Mouse (Mus musculus) heart, postnatal 4 days (tissue): ENCODE data around the gene Hal. TPM values are rescaled to one million over a fixed set of nuclear protein-coding genes. Genes with fewer than 3 reads are reported as not detected.
A peak's percentile ranks its signal among the peaks of the same experiment; 100 is the strongest.
"Not testable (repeated sequence)": the region's sequence is repeated elsewhere in the genome, so short reads cannot be mapped to it uniquely, and the experiment has no call there.

Source experiments
- DNase-seq: peaks from one replicate; pipeline ENCODE4 v3.0.0; 2021
- total RNA-seq, 2 experiments: library from RNA; stranded (reverse); gene quantifications; 2 replicates each; pipeline ENCODE4 v1.2.3; 2021

The Hal gene
- total RNA-seq, 2 experiments from 2014 or later = 0.12 to 0.14 TPM

DNA sequence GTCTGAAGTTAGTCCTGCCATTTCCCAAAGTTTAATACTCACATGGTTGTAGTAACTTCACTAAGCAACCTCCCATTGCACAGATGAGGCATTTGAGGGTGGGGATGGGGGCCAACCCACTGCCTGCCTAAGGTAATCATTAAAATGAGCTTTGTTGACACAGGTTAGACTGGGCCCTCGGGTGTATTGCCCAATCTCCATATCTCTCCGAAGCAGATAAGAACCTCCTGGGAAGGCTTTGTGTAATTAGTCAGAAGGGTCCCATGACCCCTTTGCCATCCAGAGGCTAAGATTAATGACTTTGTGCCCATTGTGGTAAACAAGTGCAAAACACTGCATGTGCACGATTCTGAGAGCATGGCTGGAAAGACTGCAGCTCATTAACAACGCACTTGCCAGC is 29.2 kb downstream of the Hal start:
- no peak for DNase-seq

DNA sequence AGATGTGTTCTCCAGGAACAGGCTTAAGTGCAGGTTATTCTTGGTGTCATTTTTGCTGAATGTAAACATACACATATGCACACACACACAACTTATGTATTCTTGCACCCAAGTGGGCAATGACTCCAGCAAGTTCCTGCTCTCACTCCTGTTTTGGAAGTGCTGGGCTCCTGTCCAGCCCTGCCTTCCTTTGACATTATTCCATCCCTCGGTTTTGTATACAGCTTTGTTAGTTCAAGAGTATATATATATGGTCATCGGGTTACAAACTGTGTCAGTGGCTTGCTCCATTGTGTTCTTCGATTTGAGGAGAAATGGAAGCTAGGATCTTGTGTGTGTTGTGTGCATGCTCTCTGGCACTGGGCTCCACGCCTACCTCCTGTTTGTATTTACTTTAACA is 29.6 kb downstream of the Hal start:
- no peak for DNase-seq

DNA sequence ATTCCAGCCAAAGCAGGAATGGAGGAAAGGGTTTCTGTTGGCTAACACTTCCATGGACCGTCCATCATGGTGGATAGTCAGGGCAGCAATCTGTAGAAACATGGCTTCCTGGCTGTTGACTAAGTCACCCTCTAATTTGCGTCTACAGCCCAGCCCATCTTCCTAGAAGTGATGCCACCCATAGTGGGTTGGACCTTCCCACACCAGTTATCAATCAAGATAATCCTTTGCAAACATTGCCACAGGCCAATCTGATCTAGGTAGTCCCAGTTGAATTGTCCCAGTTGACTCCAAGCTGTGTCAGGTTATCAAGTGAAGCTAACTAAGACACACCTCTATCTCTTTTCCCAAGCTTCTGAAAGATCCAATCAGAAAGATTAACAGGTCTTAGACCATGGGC is 30.1 kb downstream of the Hal start:
- DNase-seq = no peak

DNA sequence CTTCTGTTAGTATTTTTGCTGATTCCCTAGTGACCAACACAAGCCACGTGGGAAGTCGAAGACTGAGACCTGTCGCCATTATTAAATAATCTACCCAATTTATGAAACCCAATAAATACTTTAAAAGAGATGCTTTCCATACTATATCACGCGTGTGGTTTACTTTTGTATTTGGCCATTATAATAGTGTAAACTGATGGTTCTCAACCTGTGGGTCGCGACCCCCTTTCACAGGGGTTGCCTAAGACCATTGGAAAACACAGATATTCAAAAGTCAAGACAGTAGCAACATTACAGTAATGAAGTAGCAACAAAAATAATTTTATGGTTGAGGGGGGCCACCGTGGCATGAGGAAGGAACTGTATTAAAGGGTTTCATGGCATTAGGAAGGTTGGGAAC is 30.6 kb downstream of the Hal start:
- DNase-seq = no peak

DNA sequence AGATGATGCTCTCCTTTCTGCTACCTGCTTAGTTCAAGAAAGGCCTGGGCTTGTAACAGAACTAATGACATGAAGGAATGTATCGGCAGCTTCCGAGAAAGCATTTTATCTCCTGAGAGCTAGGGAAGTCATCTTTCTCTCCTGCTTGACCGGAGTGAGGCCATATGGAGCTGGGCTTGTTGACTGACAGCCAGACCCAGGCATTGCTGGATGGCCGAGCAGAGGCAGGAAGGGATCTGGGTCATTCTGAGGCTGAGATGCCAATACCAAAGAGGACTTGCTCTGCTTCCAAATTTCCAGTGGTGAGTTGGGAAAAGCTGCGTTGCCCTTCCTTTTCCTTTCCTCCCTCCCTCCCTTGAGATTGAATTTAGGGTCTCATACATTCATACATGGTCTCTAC is 31.2 kb downstream of the Hal start:
- no peak for DNase-seq

DNA sequence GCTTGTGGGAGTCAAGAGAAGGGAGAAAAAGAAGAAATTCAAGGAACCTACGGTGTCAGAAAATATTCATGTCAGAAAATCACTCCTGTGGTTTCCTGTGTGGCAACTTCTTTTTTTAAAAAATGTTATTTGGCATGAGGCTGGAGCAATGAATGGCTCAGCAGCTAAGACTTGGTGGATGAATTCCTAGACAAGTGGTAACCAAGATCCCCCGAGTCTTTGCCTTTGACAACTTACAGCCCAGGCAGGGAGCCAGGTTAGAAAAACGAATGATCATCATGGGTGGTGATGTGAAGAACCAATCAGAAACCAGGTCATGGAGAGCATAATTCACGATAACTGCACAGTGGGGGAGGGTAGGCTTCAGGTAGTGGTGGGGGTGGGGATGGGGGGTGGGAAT is 32.4 kb downstream of the Hal start:
- DNase-seq = no peak

DNA sequence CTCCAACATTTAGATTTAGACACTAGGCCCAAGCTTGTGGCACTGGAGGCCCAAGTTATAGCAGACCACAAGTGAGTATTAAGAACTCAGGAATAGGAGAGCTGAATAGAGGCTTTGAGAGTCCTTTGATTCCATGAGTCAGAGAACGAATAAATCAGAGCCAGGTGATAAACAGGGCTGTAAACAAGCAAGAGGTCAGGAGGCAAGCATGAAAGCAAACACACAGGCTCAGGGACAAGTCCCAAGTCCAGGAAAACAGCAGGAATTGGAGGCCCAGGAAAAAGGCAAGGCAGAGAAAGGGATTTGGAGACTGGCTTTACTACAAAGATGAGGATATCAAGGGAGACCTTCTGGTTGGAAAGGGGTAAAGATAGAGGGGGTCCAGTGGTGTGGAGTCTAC is 36.8 kb downstream of the Hal start:
- DNase-seq = no peak

DNA sequence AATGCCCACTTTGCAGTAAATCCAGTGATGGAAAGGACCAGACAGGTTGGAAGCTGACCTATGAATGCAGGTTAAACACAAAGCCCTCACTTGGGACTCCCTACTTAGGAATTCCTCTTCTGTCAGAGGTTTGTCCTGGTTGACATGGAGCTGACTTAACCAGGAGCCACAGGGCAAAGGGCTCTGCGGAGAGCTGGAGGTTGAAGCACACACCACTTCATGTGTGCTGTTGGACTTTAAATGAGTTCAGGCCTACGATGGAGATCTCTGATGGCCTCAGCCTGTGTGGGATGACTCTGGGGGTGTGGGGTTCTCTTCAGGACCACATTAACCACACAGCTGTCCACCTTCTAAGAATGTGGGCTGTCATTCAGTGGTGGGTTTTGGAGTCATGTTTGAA is 49.7 kb downstream of the Hal start:
- no peak for DNase-seq

DNA sequence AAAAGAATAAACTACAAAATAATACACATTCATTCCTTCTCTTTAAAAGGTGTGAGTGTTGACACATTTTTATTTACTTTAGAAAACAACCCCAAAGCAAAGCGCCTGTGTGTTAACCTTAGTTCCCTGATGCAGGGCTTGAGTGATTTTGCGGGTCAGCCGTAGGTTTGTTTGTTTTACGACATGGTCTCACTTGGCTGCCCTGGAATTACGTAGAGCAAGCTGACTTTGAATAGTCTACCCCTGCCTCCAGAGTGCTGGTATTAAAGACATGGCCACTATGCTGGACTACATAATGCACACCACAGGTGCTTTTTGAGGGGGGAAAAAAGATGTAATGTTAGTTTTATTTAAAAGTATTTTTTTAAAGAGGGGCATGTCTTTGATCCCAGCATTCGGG is 50.2 kb downstream of the Hal start:
- DNase-seq = no peak

DNA sequence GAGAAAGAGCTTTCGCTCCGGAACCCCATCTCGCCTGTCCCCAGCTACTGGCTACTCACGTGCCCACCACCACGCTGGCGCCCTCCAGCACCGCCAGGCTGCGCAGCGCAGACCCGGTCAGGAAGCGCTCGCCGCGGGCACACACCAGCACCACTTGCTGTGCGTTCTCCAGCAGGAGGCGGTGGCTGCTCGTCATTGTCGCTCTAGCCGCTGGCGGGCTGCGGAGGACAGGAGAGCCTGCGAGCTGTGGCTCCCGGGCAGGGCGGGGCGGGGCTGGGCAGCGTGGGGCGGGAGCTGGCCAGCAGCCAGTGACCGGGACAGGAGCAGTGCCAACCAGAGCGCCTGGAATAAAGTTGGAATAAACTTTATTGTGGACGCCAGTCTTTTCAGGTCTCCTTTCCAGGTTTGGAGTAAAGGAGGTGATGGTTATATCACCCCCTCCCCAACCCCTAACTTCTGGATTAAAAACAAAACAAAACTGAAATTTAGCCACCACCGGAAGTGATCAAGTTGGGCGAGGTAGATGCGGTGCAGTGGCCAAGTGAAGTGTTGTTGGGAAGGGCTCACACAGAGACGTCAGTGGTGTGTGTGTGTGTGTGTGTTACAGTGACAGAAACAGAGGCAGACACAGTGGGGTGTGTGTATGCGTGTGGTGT is 51.3 kb downstream of the Hal start, which contains the start of gene Amdhd1:
TSS of gene Amdhd1 (minus strand) at position 259 of the 656 bp plus-strand sequence.
- peak; percentile 91 for DNase-seq

DNA sequence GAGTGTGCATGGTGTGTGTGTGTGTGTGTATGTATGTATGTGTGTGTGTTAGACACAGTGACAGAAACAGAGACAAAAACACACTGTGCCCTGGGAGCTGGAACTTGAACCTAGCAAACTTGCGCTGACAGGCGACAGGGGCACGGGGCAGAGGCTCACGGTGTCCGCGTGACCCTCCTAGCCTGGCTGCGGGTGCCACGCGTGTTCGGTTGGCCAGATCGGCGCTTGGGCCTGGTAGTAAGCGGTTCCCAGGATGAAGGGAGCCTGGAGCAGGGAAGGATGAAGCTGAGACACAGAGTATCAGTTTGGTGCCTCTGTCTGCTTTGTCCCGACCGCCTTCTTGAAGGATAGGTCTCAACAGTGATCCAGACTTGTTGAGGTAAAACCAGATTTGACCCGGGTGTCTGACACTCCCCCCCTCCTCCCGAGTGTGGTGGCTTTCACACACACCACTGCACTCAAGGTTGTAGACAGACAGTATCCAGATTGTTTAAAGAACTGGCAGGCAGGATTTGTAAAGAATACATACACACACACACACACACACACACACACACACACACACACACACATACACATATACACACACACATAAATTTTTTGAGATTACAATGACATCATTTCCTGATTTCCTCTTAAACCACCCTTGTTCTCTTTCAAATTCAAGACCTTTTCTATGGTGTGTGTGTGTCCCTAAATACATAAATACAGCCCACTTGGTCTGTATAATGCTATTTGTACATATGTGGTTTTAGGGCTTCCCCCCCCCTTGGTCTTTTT is 52.1 kb downstream of the Hal start, which contains the start of gene Ccdc38:
TSS of gene Ccdc38 (plus strand) at position 202 of the 780 bp plus-strand sequence.
- DNase-seq = peak; percentile 8

DNA sequence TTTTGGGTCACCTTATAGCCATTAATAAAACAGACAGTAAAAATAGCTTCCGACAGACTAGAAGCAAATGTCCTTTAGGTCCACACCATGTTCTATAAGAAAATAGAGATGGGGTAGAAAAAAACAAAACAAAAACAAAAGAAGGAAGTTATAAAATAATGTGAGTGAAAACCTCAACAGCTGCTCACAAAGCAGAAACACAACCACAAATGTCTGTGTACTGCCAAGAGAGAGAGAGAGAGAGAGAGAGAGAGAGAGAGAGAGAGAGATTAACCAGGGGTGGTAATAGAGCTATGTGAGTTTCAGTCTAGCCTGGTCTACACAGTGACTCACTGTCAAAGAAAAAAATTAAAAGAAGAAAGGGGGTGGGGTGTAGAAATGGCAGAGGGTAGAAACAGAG is 53.0 kb downstream of the Hal start:
- DNase-seq = no peak

DNA sequence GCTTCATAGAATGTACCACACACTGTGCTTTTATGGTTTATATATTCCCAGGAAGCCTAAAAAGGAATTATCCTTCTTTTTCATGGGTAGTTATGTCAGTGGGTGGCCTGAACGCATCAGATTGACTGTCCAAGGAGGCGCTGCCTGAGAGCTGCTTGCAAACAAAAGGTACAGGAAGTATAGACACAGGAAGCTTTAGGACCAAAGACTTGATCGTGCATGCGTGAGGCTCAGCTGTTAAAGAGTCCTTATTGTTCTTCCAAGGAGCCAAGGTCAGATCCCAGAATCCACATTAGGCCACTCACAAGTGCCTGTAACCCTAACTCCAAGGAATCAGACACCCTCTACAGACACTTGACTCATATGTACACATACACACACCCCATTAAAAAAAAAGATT is 53.8 kb downstream of the Hal start:
- DNase-seq = no peak

DNA sequence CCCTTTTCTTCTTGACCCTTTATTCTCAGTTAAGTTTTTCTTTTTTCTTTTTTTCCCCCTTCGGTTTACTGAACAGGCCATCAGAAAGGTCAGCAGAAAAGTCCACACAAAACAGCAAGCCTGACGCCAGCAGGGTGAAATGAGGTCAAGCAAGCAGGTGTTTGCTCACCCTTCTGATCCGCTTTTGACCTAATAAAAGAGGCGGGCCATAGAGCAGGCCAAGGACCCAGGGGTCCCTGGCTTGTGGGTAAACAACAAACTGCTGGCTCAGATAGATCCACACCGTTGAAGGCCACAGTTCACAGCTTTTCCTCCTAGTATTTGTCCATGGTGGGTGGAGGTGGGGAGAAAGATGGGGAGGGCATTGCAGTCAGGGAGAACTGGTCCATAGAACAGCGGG is 54.6 kb downstream of the Hal start:
- no peak for DNase-seq

DNA sequence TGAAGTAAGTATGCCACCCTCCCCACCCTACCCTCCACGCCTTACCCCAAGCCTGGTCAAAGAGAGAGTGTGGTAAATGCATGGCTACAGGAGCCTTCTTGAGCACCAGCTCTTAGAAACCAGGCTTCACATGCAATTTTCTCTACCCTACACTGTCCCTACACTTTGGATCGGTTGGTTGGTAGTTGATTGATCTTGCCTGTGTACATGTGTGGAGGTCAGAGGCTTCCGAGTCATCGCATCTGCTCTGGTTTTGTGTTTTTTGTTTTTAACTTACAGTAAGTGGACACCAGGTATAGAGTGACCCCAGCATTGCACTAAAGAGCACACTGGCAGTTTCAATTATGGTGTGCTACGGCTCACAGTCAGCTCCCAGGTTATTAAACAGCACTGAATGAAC is 55.6 kb downstream of the Hal start:
- DNase-seq = no peak

DNA sequence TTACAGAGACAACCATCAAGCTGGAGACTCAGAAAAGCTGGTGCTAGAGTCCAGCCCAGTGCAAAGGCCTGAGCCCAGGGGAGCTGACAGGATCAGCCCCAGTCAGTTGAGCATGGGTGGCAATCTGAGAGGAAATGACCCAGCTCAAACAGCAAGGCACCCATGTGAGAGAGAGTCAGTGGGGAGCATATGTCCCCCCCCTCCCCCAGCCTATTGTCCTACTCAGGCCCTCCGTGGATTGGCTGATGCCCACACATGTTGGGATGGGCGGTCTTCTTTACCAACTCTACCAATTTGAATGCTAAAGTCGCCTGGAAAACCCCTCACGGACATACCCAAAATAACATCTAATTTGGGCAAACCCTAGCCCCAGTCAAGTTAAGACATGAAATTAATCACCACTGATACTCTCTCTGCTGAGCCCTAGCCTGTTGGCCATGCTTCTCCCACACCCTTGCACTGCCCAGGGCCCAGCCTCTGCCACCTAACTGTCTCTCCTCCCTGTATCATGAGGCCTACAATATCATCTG is 59.2 kb downstream of the Hal start:
- no peak for DNase-seq

DNA sequence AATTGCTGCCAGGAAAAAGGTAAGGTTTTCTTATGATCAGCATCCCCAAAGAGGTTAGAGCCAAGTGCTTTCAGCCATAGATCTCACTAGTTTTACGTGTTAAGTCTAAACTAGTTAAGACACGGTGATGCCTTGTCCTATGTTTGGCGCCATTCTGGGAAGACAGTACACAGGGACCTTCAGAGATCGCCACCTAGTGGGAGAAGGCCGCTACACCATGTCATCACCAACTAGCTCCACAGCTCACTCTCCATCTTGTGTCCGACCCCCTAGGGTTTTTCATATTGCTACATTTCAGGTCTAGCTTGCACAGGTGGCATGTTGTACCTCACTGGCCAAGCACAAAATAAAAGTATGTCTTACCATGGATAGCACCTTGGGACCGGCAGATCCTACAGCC is 60.4 kb downstream of the Hal start:
- DNase-seq = peak; percentile 84

DNA sequence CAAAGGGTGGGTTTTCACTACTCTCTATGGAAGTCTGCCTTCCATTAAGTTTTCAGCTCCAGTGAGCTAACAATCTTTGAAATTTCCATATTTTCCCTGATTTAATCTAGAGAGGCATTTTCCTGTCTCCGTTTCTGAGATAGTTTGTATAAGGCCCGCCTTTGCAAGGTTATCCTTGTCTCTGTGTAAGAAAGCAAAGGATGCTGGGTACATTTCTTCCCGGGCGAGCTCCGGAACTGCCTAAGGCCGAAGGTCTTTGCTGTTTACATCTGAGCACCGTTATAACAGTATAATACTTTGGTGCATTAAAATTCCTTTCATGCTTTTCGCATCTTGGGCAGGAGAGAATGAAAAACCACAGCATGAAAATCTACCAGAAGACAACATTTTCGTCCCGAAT is 61.3 kb downstream of the Hal start:
- no peak for DNase-seq

DNA sequence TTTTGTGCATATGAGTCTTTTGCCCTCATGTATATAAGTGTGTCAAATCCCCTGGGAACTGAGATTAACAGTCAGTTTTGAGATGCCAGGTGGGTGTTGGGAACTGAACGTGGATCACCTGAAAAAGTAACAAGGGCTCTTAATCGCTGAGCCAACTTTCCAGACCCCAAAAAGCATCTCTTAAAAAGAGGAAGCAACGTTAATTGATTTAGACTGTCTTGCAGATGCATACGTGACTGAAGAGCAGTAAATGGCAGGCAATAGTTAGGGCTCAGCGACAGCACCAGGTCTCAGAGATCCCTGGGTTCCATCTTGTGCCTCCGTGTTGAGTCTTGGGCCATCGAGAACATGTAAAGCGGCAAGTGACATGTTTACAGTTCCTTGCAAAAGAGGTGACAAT is 64.0 kb downstream of the Hal start:
- no peak for DNase-seq

DNA sequence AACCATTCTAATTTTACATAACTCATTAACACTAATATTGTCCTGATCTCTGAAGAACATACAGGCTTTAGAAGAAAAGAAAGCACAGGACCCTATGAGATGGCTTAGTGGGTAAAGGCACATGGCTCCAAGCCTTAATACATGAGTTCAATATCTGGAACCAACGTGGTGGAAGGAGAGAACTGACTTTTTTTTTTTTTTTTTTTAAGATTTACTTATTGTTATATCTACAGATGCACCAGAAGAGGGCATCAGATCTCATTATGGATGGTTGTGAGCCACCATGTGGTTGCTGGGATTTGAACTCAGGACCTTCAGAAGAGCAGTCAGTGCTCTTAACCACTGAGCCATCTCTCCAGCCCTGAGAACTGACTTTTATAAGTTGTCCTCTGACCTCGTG is 69.4 kb downstream of the Hal start:
- not testable (repeated sequence) for DNase-seq

DNA sequence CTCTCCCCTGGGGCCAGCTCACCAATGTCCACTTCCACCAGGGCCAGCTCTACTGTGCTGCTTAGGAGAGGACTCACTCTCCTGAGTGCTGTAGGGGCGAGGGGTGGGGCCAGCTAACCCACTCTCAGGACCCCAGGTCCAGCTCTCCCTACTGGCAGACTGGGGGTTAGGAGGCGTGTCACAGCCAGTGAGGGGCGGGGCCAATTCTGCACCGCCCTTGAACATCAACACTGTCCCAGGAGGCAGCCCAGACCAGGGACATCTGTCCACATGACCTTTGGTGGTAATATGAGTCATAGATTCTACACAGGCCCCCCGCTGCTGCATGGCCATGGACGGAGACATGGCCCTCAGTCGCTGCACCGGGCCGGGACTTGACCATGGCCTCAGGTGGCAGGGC is 71.2 kb downstream of the Hal start:
- no peak for DNase-seq

DNA sequence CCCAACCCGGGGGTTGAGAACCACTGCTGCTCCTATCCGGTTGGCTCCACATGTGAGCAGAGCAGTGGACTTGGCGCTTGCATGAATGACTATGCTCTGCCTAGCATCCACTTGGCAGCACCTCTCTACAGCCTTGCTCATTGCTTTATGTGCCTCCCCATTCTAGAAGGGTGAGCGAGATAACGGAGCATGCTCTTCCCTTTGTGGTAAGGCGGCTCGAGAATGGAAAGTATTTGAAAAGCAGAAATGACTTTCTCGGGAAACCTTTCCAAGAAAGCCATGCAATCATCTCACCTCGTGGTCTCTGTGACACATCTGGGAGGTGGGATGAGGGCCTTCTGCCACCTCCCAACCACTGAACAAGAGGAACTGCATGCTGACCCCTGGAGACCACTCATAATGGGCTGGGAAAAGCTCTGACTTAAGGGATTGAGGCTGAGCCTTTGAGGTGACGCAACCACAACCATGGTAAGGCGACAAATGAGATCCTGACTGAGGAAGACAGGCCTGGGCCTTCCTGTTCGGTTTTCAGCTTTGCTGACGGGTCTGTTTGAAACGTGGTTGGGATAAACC is 76.0 kb downstream of the Hal start:
- DNase-seq = no peak

DNA sequence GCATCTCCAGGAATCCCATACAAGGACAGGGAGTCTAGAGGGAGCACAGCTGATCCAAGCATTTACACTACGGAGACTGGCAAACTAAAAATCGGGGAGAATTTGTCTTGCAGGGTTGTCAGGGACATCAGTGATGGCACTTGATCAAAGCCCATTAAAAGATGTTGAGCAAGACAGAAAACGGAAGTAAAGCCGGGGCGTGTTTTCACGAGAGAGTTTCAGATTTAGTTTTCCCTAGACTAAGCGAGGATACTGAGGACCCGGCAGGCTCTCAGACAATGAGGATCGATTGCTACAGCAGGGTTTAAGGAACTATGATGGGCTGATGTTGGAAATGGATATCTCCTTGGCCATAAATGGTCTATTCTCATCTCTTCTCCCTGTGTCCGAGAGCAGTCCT is 78.5 kb downstream of the Hal start:
- no peak for DNase-seq
